Mouse (Mus musculus) kidney, adult 11 months (tissue): ENCODE measurements around the gene Tldc2.
A peak's percentile ranks its signal among the peaks of the same experiment; 100 is the strongest.

Experiments
- DNase-seq: peaks from one replicate; pipeline ENCODE4 v3.0.0; 2022

The Tldc2 gene

GRCm38 (mm10) chr2:157129601-157130164 is 42.8 kb downstream of the Tldc2 start:
- no peak for DNase-seq

GRCm38 (mm10) chr2:157130813-157131514 is 44.1 kb downstream of the Tldc2 start:
- DNase-seq, result peak; percentile 13

- no peak for DNase-seq
These were observed 45.2 kb downstream of the Tldc2 start for GRCm38 (mm10) chr2:157132086-157132485.

- DNase-seq, result no peak
These were observed 46.1 kb downstream of the Tldc2 start for GRCm38 (mm10) chr2:157132686-157133540.

- DNase-seq, result no peak
These were observed 47.1 kb downstream of the Tldc2 start for GRCm38 (mm10) chr2:157133769-157134478.

- no peak for DNase-seq
These were observed 47.6 kb downstream of the Tldc2 start for GRCm38 (mm10) chr2:157134479-157134931.

- DNase-seq, result peak; percentile 95
These were observed 48.2 kb downstream of the Tldc2 start, which contains the start of gene Samhd1 for GRCm38 (mm10) chr2:157135014-157135413. Samhd1 (minus strand) TSS chr2:157135265.

GRCm38 (mm10) chr2:157135529-157136120 is 48.8 kb downstream of the Tldc2 start:
- DNase-seq, result no peak

- DNase-seq, result no peak
These were observed 49.3 kb downstream of the Tldc2 start for GRCm38 (mm10) chr2:157136176-157136575.

GRCm38 (mm10) chr2:157136646-157137045 is 49.8 kb downstream of the Tldc2 start:
- no peak for DNase-seq

GRCm38 (mm10) chr2:157137959-157138731 is 51.3 kb downstream of the Tldc2 start:
- no peak for DNase-seq

- no peak for DNase-seq
These were observed 52.0 kb downstream of the Tldc2 start for GRCm38 (mm10) chr2:157138808-157139207.

- DNase-seq, result no peak
These were observed 52.5 kb downstream of the Tldc2 start for GRCm38 (mm10) chr2:157139251-157139802.

- DNase-seq, result no peak
These were observed 55.1 kb downstream of the Tldc2 start for GRCm38 (mm10) chr2:157141962-157142361.

GRCm38 (mm10) chr2:157144132-157144531 is 57.3 kb downstream of the Tldc2 start:
- no peak for DNase-seq

GRCm38 (mm10) chr2:157145173-157145572 is 58.3 kb downstream of the Tldc2 start:
- DNase-seq, result no peak
